Mouse (Mus musculus) heart, adult 2 months (tissue): ENCODE results near the gene Plac1.

Source experiments
- CTCF ChIP-seq: fragments of 200-600 bp; IDR thresholded peaks from 2 replicates; pipeline ENCODE4 v1.8.1; 2022; ENCODE audit warnings: antibody characterized with exemption, mild to moderate bottlenecking, moderate library complexity
- EP300 ChIP-seq: fragments of 200-500 bp; IDR thresholded peaks from 2 replicates; pipeline ENCODE4 v1.6.1; 2011; ENCODE audit warnings: low read depth, low read length, control low read depth; ENCODE audit not compliant: insufficient read depth

DNA sequence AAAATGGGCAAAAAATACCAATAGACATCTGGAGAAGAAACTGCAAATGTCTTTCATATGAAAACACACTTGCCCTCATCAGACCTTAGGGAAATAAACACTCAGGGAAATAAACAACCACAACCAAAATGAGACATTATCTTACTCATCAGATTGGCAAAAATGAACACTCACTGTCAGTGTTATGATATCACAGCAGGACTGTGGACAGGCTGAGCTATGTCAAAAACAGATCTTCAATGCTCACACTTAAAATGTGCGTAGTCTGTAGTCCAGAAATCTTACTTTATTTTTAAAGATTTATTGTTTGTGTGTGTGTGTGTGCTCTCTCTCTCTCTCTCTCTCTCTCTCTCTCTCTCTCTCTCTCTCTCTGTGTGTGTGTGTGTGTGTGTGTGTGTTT is 51.2 kb downstream of the Plac1 start:
- TF ChIP-seq EP300 = no peak
- no peak for TF ChIP-seq CTCF
